Mouse (Mus musculus) left cerebral cortex, adult 9 months (tissue): ENCODE measurements around the gene Aph1c.
A peak's percentile ranks its signal among the peaks of the same experiment; 100 is the strongest.
"Not testable (repeated sequence)": the region's sequence is repeated elsewhere in the genome, so short reads cannot be mapped to it uniquely, and the experiment has no call there.

Experiments used
- DNase-seq, 2 experiments: peaks; one replicate each; pipeline ENCODE4 v3.0.0; 2022; ENCODE audit warnings: low spot score in 2 of 2

The Aph1c gene

DNA sequence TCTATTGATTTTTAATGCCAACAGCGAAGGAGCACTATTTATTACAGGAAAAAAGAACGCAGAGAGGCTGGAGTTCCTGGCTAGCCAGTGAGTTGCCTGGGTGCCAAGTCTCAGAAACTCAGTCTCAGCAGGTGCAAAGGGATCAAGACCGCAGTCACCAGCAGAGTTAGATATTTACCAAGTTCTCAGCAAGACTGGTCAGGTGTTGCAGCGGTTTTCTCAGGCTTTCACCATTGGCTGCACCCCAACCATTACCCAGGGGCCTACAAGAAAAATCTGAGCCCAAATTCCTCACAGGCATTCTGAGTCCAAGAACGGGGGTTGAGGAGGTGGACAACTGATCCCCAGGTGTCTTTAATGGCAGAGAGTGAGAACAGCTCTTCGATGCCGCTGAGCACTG, 675 bp downstream of the Aph1c start:
- peak in 1 of 2 experiments; percentile 13 for DNase-seq

DNA sequence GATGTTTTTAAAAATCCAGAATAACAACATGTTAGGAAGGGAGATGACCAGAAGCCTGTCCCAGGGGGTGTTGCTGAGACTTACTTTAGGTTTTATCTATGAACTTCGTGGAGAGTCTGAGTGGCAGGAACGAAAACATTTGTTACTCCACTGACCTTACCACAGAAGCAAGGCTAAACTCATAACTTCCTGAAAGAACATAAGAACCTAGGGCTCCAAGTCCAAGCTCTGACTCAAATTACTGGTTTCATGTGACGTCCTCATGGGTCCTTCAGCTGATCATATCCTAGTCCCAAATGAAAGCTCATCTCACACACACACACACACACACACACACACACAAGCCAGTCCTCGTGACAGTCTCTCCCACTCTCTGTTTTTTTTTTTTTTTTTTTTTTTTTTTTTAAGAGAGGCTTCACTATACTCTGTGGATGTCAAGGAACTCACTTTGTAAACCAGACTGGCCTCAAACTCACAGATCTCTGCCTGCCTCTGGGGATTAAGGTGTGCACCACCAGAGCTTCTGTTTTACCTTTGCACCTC, 2.1 kb downstream of the Aph1c start:
- DNase-seq: no peak

- DNase-seq: peak in 1 of 2 experiments; percentile 52
Measured at GRCm38 (mm10) chr9:66825990-66826389, 8.5 kb downstream of the Aph1c start.

DNA sequence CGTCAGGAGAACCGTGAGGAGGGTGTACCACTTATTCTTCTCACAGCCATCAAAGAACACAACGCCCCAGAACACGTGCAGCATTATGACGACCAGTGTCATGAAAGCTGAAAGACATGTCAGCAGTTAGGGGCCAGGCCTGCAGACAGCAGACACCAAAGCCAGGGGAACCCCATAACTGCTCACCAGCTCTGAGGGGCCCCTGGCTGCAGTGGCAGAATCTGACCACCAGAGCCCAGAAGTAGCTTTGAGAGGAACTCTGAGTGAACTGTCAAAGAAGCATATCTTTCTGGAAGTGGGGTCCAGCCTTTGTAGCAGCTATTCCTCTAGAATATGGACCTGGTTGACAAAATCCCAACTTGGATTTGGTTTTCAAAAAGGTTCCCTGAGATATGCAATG, 12.3 kb downstream of the Aph1c start:
- DNase-seq: not testable (repeated sequence)

- DNase-seq: no peak
Measured at GRCm38 (mm10) chr9:66820996-66821395, 13.5 kb downstream of the Aph1c start.

GRCm38 (mm10) chr9:66813392-66813791, 21.1 kb downstream of the Aph1c start:
- no peak for DNase-seq

- not testable (repeated sequence) for DNase-seq
Measured at GRCm38 (mm10) chr9:66805951-66806350, 28.6 kb downstream of the Aph1c start.

DNA sequence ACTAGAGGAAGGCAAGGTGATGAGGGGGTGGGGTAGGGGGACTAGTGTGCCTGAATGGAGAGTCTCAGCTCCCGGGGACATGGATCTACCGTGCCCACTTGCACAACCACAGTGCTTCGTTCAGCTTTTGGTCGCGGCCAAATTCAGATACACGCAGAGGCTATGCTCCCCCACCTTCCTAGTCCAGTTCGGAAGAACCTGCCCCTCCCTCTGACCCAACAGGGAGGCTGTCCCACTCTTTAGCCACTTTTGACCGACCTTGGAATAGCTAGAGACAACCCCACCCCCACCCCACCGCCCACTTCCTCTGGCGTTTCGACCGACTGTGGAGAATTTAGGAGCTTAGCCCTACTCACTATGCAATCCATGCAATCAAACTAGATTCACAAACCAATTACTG, 32.6 kb downstream of the Aph1c start:
- DNase-seq: no peak

DNA sequence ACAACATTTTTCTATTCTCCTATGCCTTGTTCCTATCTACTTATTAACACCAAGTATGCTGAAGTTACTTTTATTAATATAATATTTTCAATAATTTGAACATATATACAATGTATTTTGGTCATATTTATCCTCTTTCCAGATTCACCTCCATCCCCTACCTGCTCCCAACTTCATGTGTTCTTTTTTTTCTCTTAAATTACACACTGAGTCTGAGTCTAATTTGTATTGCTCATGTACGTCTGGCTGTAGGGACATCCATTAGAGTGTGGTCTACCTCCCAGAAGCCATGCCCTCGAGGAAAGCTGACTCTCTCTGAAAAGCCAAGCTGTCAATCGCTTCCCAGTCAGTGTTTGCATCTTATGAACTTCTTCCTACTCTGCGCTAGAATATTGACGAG, 37.8 kb downstream of the Aph1c start, which contains the start of gene Gm10647:
TSS of gene Gm10647 (plus strand) at position 301 of the 400 bp plus-strand sequence.
- no peak for DNase-seq

GRCm38 (mm10) chr9:66795464-66796324, 38.8 kb downstream of the Aph1c start, which contains the start of gene Aph1b:
Gene Aph1b (minus strand): TSS chr9:66795490.
- DNase-seq: peak; percentile 91 to 95

DNA sequence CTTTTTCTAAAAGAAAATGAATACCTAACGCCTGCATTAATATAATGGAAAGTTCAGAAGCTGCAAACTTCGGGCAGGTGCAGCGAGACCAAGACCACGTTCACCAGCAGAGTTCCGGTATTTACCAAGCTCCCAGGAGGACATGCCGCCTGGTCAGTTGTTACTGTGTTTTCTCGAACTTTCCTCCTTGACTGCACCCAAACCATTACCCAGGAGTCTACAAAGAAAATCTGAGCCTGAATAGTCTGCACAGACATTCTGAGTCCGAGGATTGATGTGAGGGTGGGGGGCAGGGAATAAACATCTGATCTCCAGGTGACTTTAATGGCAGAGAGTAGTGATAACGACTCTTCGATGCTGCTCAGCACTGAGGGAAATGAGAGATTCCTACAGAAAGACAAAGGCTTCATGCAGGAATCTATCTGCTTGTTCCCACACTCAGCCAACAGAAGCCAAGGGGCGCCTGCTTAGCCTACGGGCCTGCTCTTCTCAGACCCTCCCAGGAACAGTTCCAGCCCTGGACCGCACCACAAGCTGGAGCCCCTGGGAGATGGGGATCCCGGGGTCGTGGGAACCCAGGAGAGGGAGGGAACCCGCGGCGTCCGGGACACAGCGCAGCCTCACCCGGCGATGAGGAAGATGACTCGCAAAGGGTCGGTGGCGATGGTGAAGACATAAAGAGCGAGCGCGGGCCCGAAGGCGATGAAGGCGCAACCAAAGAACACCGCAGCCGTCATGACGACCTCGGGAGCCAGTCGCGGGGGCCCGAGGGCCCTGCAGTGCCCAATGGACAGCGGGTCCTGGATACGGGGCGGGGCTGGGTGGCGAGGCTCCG, 39.7 kb downstream of the Aph1c start:
- DNase-seq: peak in 1 of 2 experiments; percentile 9

DNA sequence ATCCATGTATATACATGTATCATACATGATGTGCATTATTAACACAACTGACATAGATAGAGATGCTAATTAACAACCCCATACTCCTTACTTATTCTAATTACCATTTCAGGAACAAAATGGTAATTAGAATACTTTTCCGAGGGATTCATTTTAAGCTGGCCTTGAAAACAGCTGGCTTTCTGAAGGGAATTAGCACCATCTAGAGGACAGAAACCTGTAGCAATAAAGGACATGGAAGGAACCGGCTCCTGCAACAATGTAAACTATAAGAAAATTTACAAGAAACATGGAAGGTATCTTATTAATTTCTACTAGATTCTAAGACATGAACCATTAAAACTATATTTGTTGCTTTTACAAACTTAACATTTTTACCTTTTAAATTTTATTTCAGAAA, 46.7 kb downstream of the Aph1c start:
- DNase-seq: peak in 1 of 2 experiments; percentile 43

DNA sequence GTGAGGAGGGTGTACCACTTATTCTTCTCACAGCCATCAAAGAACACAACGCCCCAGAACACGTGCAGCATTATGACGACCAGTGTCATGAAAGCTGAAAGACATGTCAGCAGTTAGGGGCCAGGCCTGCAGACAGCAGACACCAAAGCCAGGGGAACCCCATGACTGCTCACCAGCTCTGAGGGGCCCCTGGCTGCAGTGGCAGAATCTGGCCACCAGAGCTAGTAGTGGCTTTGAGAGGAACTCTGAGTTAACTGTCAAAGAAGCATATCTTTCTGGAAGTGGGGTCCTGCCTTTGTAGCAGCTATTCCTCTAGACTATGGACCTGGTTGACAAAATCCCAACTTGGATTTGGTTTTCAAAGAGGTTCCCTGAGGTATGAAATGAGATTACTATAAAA, 50.0 kb downstream of the Aph1c start:
- not testable (repeated sequence) for DNase-seq

GRCm38 (mm10) chr9:66770701-66771100, 63.8 kb downstream of the Aph1c start:
- no peak for DNase-seq

GRCm38 (mm10) chr9:66769275-66769674, 65.3 kb downstream of the Aph1c start:
- DNase-seq: no peak

DNA sequence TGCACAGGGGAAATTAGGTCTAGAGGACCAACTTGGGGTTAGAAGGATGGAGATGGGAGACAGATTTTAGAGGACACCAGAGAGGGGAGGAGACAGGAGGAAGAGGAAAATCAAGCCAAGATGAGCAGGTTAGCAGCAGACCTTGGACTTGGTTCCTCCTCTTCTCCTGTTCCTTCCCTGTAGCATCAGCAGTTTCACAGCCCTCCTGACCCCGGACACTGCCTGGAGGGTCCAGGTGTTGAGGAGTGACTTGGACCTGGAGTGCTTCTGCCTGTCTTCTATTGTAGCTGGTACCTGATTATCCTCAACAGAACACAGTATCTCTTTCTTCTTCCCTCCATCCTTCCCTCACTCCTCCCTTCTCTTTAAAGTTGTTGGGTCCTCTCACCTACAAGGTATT, 65.8 kb downstream of the Aph1c start:
- DNase-seq: no peak
